In the genomic region with DNA sequence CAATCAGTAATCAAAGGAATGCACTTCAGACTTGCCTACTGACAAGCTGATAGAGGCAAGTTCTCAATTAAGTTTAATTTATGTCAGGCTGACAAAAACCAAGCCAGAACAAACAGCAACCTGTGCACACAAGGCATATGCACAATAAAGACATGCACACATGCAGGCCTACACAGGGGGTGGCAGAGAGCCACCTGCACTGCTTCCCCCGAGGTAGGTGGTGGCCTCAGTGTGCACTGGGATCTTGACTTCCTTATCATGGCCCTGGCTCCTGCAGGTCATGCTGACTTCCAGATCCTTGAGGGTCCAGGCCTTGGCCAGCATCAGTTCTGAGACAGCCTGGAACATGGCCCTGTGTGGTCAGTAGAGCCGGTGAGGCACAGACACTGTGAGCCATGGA, we compare ENCODE assay signal across 13 mouse cellular contexts.
"Had no signal": no experiment of that assay in that cellular context is flagged by ENCODE, and none has a peak within 500 bp of the region (broad histone marks: within the 10 kb centered on the region; RNA-seq: fewer than 3 reads in every experiment).

No protein-coding gene starts in this region.

- H3K4me2 ChIP-seq: intestine, embryonic 15.5 days; liver, embryonic 11.5 days; liver, embryonic 15.5 days; lung, embryonic 14.5 days; midbrain, embryonic 12.5 days; neural tube, embryonic 13.5 days had no signal

- H3K4me3 ChIP-seq: intestine, embryonic 15.5 days; layer of hippocampus, adult 2 months; liver, embryonic 15.5 days; midbrain, embryonic 12.5 days; neural tube, embryonic 13.5 days had no signal

- H3K9me3 ChIP-seq: intestine, embryonic 15.5 days; liver, embryonic 15.5 days; midbrain, embryonic 12.5 days; neural tube, embryonic 13.5 days had no signal

- H3K27ac ChIP-seq: intestine, embryonic 15.5 days; layer of hippocampus, adult 2 months; liver, embryonic 15.5 days; midbrain, embryonic 12.5 days; neural tube, embryonic 13.5 days had no signal

- ATAC-seq: intestine, embryonic 15.5 days; midbrain, embryonic 16.5 days had no signal

- H3K36me3 ChIP-seq: intestine, embryonic 15.5 days; liver, embryonic 15.5 days; midbrain, embryonic 12.5 days; neural tube, embryonic 13.5 days had no signal

- DNase-seq: kidney, adult 8-10 months; kidney, postnatal 10 days; kidney, postnatal 4 days; lung, embryonic 14.5 days; right cerebral cortex, adult 18-20 months; right cerebral cortex, postnatal 25 days had no signal

- H3K9ac ChIP-seq: intestine, embryonic 15.5 days; liver, embryonic 15.5 days; lung, embryonic 14.5 days; midbrain, embryonic 12.5 days; neural tube, embryonic 13.5 days had no signal

- H3K27me3 ChIP-seq: intestine, embryonic 15.5 days; liver, embryonic 15.5 days; midbrain, embryonic 12.5 days; neural tube, embryonic 13.5 days had no signal

- H3K4me1 ChIP-seq: midbrain, embryonic 12.5 days had no signal
